Mouse (Mus musculus) hindbrain, embryonic 12.5 days (tissue): ENCODE data around the gene Ufd1. TPM values are rescaled to one million over a fixed set of nuclear protein-coding genes. Genes with fewer than 3 reads are reported as not detected.
A peak's percentile ranks its signal among the peaks of the same experiment; 100 is the strongest.

Experiments used
- ATAC-seq: fragments of 200-750 bp; cut with Nextera tagmentation; 2 replicates; pipeline ENCODE4 v1.8.0; 2017; ENCODE audit warnings: moderate TSS enrichment; ENCODE audit not compliant: low FRiP score
- H3K27ac ChIP-seq: fragments of 300-500 bp; sonication (generic); 2 replicates; pipeline ENCODE4 v1.5.1; 2016; ENCODE audit warnings: mild to moderate bottlenecking
- H3K27me3 ChIP-seq: fragments of 300-500 bp; sonication (generic); 2 replicates; pipeline ENCODE4 v1.6.1; 2016; ENCODE audit warnings: mild to moderate bottlenecking
- H3K36me3 ChIP-seq: fragments of 300-500 bp; sonication (generic); 2 replicates; pipeline ENCODE4 v1.6.1; 2016; ENCODE audit warnings: mild to moderate bottlenecking
- H3K4me1 ChIP-seq: fragments of 300-500 bp; sonication (generic); 2 replicates; pipeline ENCODE4 v1.6.1; 2016
- H3K4me2 ChIP-seq: fragments of 300-500 bp; sonication (generic); replicated peaks from 2 replicates; pipeline ENCODE4 v1.6.1; 2016; ENCODE audit warnings: mild to moderate bottlenecking
- H3K4me3 ChIP-seq: fragments of 300-500 bp; sonication (generic); 2 replicates; pipeline ENCODE4 v1.5.1; 2016; ENCODE audit warnings: mild to moderate bottlenecking
- H3K9ac ChIP-seq: fragments of 300-500 bp; sonication (generic); 2 replicates; pipeline ENCODE4 v1.6.1; 2016; ENCODE audit warnings: mild to moderate bottlenecking, moderate library complexity
- H3K9me3 ChIP-seq: fragments of 300-500 bp; sonication (generic); replicated peaks from 2 replicates; pipeline ENCODE4 v1.6.1; 2016; ENCODE audit warnings: mild to moderate bottlenecking
- WGBS: fragments of 180-500 bp; shearing (Covaris S2); methylation state at CpG from one replicate; pipeline ENCODE4 v1.1.7; 2016; 5-methylcytosine and 5-hydroxymethylcytosine counted together
- polyA plus RNA-seq: library from polyadenylated mRNA; unstranded; fragments of >200 nt; fragmentation: Nextera tagmentation; extraction: Ambion mirVana; gene quantifications from 2 replicates; pipeline ENCODE4 v1.2.1, GENCODE M21; 2016

Ufd1 gene
- polyA plus RNA-seq = 96.5 and 115 TPM in 2 replicates

DNA sequence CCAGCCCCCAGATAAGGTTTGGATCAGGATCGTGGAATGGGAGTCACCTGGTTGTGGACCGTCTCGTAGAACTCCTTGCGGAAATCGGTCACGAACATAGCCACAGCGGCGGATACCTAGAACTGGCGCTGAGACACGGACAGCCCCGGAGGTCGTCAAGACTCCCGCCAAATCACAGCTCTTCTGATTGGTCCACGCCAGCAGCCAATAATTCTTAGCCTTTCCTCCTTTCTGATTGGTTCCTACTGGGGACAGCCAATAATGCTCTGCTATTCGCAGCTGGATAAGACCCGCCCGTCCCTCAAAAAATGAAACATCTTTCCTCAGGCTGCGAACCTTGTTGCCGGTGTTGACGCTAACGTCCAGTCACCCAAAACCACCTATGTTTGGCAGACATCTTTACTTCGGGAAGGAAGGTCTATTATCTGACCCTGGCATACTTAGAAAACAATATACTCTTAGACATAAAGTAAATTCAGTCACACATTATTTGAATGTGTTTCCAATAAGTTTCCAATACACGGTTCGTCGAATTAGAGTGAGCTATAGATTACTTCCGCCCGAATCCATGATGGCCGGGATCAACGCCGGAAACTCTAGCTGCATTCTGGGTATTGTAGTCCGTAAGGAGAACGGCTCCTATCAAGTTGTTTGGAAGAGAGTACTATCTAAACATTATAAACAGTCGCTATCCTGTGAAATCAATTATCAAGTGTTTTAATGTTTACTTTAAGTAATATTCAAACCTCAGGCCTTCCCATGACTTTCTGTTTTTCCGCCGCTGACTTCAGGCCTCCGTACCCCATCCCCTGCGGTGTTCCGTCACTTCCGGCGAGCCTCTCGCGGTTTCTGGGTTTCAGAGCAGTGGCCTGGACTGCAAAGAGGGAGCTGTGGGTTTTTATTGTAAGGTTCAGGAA is at the start of gene Ufd1, which contains the start of gene Cdc45:
Gene Ufd1 (plus strand): TSS at position 312 of the 917 bp plus-strand sequence.
Gene Cdc45 (minus strand): TSS at position 520 of the 917 bp plus-strand sequence.
- H3K27ac ChIP-seq = peak within 1 kb of the TSS; percentile 66
- ATAC-seq = peak; percentile 96
- no peaks in the 10 kb centered on the region for H3K9me3 ChIP-seq
- peak within 1 kb of the TSS; percentile 82 for H3K4me2 ChIP-seq
- under 1% methylated on average over 42 of the region's 42 CpGs for WGBS
- no peaks in the 10 kb centered on the region for H3K27me3 ChIP-seq
- H3K9ac ChIP-seq = peak within 1 kb of the TSS; percentile 87
- peaks cover 18% of the 10 kb centered on the region for H3K4me1 ChIP-seq
- peak within 1 kb of the TSS; percentile 84 for H3K4me3 ChIP-seq
- H3K36me3 ChIP-seq = peaks cover 30% of the 10 kb centered on the region

DNA sequence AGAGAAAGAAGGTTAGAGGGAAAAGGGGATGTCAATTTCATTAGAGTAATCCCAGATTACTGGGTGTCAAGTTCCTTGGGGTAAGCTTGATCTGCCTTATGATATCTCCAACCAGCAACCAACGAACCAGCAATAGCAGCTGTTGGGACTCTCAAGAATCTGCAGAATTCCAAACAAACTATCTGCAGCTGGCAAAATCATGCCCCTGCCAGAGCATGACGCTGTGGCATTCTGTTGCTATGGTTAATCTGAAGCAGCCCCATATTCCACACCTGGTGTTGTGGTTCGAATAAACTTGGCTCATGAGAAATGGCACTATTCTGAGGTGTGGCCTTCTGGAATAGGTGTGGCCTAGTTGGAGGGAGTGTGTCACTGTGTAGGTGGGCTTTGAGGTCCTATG is 48.6 kb upstream of the Ufd1 start:
- Histone ChIP-seq H3K4me3 (no peak overlapping the region), H3K4me1 (no peaks in the 10 kb centered on the region), H3K9ac (no peak overlapping the region), H3K27ac (no peak overlapping the region), H3K36me3 (no peaks in the 10 kb centered on the region), H3K9me3 (no peaks in the 10 kb centered on the region), H3K4me2 (no peak overlapping the region), H3K27me3 (no peaks in the 10 kb centered on the region)
- ATAC-seq = no peak
- WGBS = 75% methylated on average over 3 of the region's 3 CpGs

DNA sequence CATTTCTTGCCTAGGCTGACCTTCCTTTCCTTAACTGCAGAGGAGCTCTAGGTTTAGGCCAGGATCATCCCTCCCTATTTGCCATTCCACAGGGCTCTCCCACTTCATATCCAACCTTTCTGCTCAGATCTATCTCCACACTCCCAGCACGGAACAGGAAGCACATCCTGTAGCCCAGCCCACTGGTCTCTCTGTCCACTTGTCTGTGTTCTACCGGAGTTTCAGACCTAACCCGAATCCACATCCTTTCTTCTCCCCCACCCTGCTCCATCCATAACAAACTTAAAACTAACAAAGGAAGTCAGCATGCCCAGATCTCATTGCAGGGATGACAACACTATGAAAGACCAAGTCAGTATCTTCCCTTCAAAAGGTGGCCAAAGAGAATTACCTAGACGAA is 45.2 kb upstream of the Ufd1 start:
- H3K36me3 ChIP-seq = no peaks in the 10 kb centered on the region
- no peaks in the 10 kb centered on the region for H3K27me3 ChIP-seq
- H3K9ac ChIP-seq = no peak overlapping the region
- H3K9me3 ChIP-seq = no peaks in the 10 kb centered on the region
- H3K4me2 ChIP-seq = no peak overlapping the region
- H3K4me1 ChIP-seq = no peaks in the 10 kb centered on the region
- WGBS = 84% methylated on average over 4 of the region's 4 CpGs
- ATAC-seq = no peak
- no peak overlapping the region for H3K27ac ChIP-seq
- no peak overlapping the region for H3K4me3 ChIP-seq

DNA sequence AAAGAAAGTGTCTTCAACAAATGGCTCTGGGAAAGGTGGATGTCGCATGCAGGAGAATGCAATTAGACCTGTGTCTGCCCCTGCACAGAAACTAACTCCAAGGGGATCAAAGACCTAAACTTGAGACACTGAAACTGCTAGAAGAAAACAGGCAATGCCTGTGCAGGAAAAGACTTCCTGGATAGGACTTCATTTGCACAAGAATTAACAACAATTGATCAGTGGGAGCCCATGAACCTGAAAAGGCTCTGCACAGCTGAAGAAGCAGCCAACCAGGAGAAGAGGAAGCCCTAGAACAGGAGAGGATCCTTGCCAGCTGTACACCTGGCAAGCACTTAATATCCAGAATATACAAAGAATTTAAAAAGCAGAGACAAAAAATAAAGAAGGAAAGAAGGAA is 42.1 kb upstream of the Ufd1 start:
- H3K27me3 ChIP-seq = peaks cover 7% of the 10 kb centered on the region; the same call in 1 of the 2 replicates
- 68% methylated on average over 1 of the region's 1 CpGs for WGBS
- H3K4me3 ChIP-seq = no peak overlapping the region
- no peak overlapping the region for H3K27ac ChIP-seq
- no peaks in the 10 kb centered on the region for H3K9me3 ChIP-seq
- no peaks in the 10 kb centered on the region for H3K36me3 ChIP-seq
- no peak overlapping the region for H3K4me2 ChIP-seq
- H3K4me1 ChIP-seq = peaks cover 3% of the 10 kb centered on the region; the same call in 1 of the 2 replicates
- H3K9ac ChIP-seq = no peak overlapping the region
- no peak for ATAC-seq

DNA sequence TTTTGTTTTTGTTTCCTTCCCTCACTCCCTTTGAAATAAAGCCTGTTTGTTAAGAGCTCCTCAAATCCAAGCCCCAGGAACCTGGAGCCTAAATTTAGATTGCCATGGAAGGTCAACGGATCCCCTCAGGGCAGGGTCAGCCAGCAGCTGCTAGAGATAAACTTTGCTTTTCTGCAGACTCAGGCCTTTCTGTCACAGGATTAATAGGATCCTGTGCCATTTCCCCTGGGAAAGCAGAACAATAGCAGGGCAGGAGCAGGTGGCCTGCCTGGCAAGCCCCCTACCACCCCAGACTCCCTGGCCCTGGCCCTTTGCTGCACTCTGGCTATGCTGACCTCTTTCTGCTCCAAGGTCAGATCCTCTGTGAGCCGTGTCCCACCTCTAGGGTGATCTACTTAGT is 37.6 kb upstream of the Ufd1 start:
- no peak overlapping the region for H3K4me2 ChIP-seq
- no peak overlapping the region for H3K9ac ChIP-seq
- 27% methylated on average over 2 of the region's 2 CpGs for WGBS
- H3K9me3 ChIP-seq = no peaks in the 10 kb centered on the region
- H3K4me3 ChIP-seq = no peak overlapping the region
- ATAC-seq = no peak
- peaks cover 18% of the 10 kb centered on the region for H3K4me1 ChIP-seq
- H3K27me3 ChIP-seq = peaks cover 51% of the 10 kb centered on the region
- no peak overlapping the region for H3K27ac ChIP-seq
- H3K36me3 ChIP-seq = no peaks in the 10 kb centered on the region

DNA sequence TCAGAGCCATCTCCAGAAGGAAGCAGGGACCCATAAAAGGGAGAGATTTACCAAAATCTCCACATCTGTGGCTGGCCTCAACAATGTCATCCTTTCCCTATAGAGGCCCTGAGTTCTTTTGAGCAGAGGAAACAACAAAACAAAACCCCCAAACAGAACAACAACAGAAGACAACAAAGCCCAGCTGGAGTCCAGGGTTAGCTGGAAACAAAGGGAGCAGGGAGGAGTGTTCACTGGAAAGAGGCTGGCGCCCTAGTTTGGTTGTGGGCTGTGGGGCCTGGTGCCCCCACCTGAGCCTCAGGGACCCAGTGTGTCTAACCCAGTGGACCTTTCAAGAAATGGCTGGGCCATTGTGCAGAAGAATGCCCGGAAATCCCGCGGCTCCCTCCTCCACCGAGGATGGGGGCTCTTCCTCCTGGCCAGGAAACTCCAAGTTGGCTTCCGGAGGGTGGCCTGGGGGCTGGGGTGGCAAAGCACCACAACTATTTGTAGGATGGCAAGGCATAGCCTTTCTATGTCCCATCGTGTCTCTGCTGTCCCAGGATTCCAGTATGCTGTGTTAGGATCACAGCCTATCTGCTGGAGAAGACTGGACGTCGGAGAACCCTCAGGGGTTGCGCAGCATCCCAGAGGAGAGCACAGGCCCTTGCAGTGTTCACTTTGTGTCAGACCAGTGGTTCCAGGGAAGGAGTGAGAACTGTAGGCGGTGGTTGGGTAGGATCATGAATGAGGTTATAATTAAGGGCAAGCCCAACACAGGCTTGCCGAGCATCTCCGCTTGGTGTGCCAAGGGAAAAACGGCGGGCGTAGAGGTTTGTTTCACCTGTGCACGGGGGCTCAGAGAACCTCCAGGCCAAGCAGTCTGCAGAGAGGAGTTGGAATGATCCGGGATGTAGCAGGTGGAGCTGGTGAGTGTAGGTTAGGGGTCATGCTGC is 35.7 kb upstream of the Ufd1 start:
- peak overlapping the region; percentile 39 for H3K4me3 ChIP-seq
- no peak for ATAC-seq
- H3K4me2 ChIP-seq = peak overlapping the region; percentile 58
- H3K27me3 ChIP-seq = peaks cover 58% of the 10 kb centered on the region
- WGBS = 25% methylated on average over 18 of the region's 18 CpGs
- peaks cover 18% of the 10 kb centered on the region for H3K4me1 ChIP-seq
- no peak overlapping the region for H3K27ac ChIP-seq
- H3K9me3 ChIP-seq = no peaks in the 10 kb centered on the region
- no peak overlapping the region for H3K9ac ChIP-seq
- peaks cover 4% of the 10 kb centered on the region; the same call in 1 of the 2 replicates for H3K36me3 ChIP-seq

DNA sequence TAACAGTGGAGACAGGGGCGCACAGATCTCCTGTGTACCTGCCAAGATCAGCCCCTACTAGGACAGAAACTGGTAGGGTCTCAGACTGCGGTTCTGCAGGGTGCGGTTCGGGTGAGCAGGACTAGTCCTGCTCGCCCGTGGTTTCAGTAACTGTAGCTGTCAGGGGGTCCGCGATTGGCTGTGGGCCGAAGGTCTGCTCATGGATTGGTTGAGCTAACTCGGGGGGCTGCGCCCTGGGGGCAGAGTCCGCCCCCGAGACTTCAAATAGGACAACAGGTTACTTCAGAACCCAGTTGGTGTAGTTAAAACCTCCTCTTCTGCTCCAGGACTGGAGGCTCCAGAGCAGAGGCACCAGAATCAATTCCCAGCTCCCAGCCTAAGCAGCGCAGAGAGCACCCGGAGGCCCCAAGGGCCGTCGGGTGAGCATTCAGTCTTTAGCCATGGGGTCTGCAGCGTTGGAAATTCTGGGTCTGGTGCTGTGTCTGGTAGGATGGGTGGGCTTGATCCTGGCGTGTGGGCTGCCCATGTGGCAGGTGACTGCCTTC is 35.0 kb upstream of the Ufd1 start, which contains the start of gene Cldn5:
Gene Cldn5 (plus strand): TSS at position 292 of the 545 bp plus-strand sequence.
- ATAC-seq = 0 out of 2 replicates have a peak, but pooled peaks have one; percentile 33

DNA sequence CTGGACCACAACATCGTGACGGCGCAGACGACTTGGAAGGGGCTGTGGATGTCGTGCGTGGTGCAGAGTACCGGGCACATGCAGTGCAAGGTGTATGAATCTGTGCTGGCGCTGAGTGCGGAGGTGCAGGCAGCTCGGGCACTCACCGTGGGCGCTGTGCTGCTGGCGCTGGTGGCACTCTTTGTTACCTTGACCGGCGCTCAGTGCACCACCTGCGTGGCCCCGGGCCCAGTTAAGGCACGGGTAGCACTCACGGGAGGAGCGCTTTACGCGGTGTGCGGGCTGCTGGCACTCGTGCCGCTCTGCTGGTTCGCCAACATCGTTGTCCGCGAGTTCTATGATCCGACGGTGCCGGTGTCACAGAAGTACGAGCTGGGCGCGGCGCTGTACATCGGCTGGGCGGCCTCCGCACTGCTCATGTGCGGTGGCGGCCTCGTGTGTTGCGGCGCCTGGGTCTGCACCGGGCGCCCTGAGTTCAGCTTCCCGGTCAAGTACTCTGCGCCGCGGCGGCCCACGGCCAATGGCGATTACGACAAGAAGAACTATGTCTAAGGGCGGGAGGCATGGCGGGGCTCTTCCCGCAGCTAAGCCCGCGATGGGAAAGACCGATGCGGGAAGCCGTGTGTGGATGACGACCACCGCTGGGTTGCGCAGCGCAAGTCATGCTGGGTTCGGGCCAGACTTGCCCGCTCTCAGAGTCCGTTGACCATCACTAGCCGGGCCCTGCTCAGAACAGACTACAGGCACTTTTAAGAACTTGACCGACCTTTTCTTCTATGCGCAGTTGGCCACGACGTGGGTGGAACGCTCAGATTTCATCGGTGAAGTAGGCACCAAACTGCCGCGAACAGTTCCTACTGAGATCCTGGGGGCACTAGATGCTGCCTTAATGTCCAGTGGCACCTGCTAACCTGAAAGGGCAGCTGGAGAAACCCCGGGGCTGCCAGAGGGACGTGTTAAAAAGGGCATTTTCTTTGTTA is 34.2 kb upstream of the Ufd1 start:
- ATAC-seq = peak; percentile 60
- Histone ChIP-seq H3K27me3 (peaks cover 58% of the 10 kb centered on the region), H3K27ac (no peak overlapping the region)

More for the DNA sequence above, 35.0 kb upstream of the Ufd1 start, which contains the start of gene Cldn5:
- Histone ChIP-seq H3K4me1 (peaks cover 18% of the 10 kb centered on the region), H3K4me3 (peak within 1 kb of the TSS; percentile 39), H3K9ac (peak within 1 kb of the TSS; percentile 38; the same call in 1 of the 2 replicates), H3K4me2 (peak within 1 kb of the TSS; percentile 58), H3K36me3 (peaks cover 4% of the 10 kb centered on the region; the same call in 1 of the 2 replicates), H3K9me3 (no peaks in the 10 kb centered on the region), H3K27me3 (peaks cover 58% of the 10 kb centered on the region), H3K27ac (no peak within 1 kb of the TSS)
- 6% methylated on average over 19 of the region's 19 CpGs for WGBS

DNA sequence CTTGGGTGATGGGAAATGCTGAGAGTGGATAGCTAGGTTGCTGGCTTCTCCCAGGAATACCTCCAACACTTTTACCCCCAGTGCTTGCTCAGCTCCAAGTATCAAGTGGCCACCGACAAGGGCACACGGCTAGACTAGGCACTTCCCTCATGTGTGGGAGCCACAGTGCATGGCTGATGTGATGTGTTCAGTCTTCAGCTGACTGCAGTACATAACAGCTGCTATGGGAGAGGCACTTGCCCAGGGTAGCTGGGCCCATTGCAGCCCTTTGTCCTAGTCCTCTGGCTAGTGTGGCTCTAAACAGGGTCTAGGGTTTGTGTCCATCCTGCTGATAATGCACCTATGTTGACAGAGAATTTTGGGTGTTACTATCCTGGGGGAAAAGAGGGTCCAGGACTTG is 33.1 kb upstream of the Ufd1 start:
- Histone ChIP-seq H3K27me3 (peaks cover 58% of the 10 kb centered on the region), H3K4me3 (no peak overlapping the region), H3K9me3 (no peaks in the 10 kb centered on the region), H3K36me3 (peaks cover 13% of the 10 kb centered on the region), H3K4me2 (no peak overlapping the region), H3K9ac (no peak overlapping the region), H3K4me1 (peaks cover 18% of the 10 kb centered on the region), H3K27ac (no peak overlapping the region)
- WGBS = 54% methylated on average over 2 of the region's 2 CpGs
- ATAC-seq = no peak

More for the DNA sequence above, 34.2 kb upstream of the Ufd1 start:
- WGBS = 3% methylated on average over 80 of the region's 80 CpGs
- Histone ChIP-seq H3K9me3 (no peaks in the 10 kb centered on the region), H3K4me1 (peaks cover 18% of the 10 kb centered on the region), H3K9ac (peak overlapping the region; percentile 38; the same call in 1 of the 2 replicates), H3K4me3 (peak overlapping the region; percentile 39), H3K4me2 (peak overlapping the region; percentile 58), H3K36me3 (peaks cover 9% of the 10 kb centered on the region)

DNA sequence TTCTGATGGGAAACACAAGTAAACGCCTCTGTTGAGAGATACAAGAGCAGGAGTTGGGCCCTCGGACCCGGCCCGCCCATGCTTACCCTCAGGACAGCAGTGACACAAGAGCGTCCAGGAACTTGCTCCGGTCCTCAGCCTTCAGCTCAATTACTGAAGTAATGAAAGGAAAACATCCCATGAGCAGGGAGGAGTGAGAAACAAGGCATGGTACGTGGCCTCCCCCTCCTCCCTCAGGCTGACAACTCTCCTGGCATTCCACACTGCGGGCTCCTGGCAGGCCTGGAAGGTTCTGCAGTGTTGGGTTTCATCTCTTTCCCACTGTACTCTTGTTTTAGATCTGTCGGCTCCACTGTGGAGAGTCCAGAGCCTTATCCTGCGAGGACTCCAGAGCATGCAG is 29.8 kb upstream of the Ufd1 start:
- Histone ChIP-seq H3K36me3 (peaks cover 32% of the 10 kb centered on the region), H3K9me3 (no peaks in the 10 kb centered on the region), H3K9ac (no peak overlapping the region), H3K4me1 (peaks cover 11% of the 10 kb centered on the region), H3K4me3 (no peak overlapping the region), H3K4me2 (no peak overlapping the region), H3K27me3 (peaks cover 29% of the 10 kb centered on the region), H3K27ac (no peak overlapping the region)
- WGBS = 90% methylated on average over 10 of the region's 10 CpGs
- ATAC-seq = no peak

DNA sequence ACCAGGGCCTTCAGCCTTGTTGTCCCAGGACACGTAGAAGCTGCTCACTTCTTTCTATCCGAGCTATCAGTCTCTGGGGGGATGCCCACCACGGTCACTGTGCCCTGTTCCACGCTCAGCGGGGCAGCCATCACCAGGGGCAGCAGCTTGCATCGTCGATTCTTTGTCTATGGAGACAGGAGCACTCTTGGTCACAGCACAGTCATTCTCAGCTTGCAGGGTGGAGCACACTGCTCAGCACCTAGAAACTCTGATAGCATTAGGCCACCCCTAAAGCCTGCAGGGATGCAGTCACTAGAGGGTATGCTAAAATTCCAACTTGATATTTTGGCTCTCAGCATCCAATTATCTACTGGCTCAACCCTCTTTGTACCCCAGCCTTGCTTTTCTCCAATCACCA is 26.6 kb upstream of the Ufd1 start:
- no peak for ATAC-seq
- Histone ChIP-seq H3K36me3 (peaks cover 52% of the 10 kb centered on the region), H3K27ac (no peak overlapping the region), H3K9me3 (no peaks in the 10 kb centered on the region), H3K4me3 (no peak overlapping the region), H3K4me1 (no peaks in the 10 kb centered on the region), H3K4me2 (no peak overlapping the region), H3K27me3 (no peaks in the 10 kb centered on the region), H3K9ac (no peak overlapping the region)
- WGBS = 93% methylated on average over 7 of the region's 7 CpGs
